Mouse (Mus musculus) fat pad, adult 2 months (tissue): ENCODE data around the gene Usp2.

Experiments
- DNase-seq: peaks from one replicate; pipeline ENCODE4 v3.0.0-alpha.2; 2011; ENCODE audit warnings: low read depth, low spot score; ENCODE audit errors: extremely low read depth

Usp2 gene

GRCm38 (mm10) chr9:44045884-44046272 lies 20.9 kb upstream of the Usp2 start:
- no peak for DNase-seq

DNA sequence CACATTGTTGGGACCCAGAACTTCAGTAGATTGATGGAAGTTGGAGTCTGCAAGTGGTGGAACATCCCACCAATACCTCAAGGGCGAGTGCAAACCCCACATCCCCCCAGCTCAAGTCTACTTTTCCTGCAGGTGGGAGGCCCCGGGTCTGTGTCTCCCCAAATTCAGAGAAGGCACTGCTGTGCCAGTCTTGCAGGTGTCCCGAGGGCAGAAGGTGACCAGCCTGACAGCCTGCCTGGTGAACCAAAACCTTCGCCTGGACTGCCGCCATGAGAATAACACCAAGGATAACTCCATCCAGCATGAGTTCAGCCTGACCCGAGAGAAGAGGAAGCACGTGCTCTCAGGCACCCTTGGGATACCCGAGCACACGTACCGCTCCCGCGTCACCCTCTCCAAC lies 20.4 kb upstream of the Usp2 start:
- DNase-seq = no peak

DNA sequence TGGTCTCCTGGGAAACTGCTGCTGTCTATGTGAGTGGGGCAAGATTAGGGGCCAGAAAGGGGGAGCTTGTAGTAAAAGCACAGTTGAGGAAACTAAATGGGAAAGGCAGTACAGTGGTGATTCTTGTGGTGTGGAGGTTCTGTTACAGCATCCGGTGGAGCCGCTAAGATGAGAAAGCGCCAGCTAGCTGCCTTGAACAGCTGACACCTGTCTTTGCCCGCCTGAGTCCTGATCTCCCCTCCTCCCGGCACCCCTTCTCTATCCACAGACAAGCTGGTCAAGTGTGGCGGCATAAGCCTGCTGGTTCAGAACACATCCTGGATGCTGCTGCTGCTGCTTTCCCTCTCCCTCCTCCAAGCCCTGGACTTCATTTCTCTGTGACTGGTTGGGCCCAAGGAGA lies 19.8 kb upstream of the Usp2 start:
- no peak for DNase-seq

- DNase-seq = no peak
Observed at GRCm38 (mm10) chr9:44047571-44048490, 19.0 kb upstream of the Usp2 start.

DNA sequence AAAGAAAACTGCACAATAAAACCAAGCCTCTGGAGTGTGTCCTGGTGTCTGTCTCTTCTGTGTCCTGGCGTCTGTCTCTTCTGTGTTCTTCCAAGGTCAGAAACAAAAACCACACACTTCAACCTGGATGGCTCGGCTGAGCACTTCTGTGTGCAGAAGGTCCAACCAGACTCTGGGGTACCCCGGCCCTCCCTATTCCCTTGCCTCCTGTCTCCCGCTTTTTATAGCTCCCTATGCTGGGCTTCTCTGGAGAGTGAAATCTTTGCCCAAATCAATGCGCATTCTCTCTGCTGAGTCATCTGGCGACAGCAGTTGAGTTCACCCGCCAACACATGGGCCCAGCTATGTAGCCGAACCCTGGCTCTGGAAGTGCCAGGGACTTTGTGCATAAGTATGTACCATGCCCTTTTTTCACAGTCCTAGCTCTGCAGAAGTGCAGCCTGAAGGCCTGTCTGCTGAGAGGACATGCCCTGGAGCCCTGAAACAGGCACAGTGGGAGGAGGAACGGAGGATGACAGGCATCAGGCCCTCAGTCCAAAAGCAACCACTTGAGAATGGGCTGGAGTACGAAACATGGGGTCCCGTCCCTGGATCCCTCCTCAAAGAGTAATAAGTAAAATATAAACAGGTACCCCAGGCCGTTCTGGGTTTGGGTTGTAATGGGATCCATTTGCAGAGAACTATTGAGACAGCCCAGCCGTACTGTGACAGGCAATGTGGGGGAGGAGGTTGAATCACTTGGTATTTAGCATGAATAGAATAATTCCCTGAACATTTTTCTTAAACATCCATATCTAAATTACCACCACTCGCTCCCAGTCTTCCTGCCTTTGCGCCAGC lies 18.1 kb upstream of the Usp2 start:
- DNase-seq = no peak

- DNase-seq = no peak
Observed at GRCm38 (mm10) chr9:44049381-44050165, 17.2 kb upstream of the Usp2 start.

- no peak for DNase-seq
Observed at GRCm38 (mm10) chr9:44052855-44053254, 14.0 kb upstream of the Usp2 start.

DNA sequence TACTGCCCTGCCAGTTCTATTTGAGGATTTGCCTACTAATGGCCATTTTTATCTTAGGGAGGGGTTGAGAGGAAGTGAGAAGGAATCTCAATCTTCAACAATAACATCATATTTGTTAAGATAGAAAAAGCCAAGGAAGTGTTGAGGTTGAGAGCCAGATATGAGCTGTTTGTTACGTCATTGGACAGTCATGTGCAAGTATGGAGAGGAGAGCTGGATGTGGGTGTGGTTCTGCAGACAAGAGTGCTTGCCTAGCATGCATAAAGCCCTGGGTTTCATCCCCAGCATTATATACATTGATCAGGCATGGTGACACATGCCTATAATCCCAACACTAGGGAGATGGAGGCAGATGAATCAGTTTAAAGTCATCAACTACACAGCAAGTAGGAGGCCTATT lies 12.9 kb upstream of the Usp2 start:
- no peak for DNase-seq

- DNase-seq = no peak
Observed at GRCm38 (mm10) chr9:44058606-44059005, 8.2 kb upstream of the Usp2 start.

DNA sequence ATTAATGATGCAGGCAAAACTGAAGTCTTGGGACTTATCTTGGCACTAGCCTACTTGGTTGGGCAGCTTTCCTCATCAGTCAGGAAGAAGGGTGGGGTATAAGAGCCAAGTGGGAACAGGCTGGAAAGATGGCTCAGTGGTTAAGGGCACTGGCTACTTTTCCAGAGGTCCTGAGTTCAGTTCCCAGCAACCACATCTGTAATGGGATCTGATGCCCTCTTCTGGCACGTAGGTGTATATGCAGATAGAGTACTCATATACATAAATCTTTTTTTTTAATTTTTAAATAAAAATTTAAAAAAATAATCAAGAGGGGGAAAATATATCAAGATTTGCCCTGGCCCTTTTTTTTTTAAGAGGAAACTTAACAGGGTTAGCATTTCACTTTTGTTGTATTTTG lies 1.6 kb upstream of the Usp2 start:
- DNase-seq = no peak

DNA sequence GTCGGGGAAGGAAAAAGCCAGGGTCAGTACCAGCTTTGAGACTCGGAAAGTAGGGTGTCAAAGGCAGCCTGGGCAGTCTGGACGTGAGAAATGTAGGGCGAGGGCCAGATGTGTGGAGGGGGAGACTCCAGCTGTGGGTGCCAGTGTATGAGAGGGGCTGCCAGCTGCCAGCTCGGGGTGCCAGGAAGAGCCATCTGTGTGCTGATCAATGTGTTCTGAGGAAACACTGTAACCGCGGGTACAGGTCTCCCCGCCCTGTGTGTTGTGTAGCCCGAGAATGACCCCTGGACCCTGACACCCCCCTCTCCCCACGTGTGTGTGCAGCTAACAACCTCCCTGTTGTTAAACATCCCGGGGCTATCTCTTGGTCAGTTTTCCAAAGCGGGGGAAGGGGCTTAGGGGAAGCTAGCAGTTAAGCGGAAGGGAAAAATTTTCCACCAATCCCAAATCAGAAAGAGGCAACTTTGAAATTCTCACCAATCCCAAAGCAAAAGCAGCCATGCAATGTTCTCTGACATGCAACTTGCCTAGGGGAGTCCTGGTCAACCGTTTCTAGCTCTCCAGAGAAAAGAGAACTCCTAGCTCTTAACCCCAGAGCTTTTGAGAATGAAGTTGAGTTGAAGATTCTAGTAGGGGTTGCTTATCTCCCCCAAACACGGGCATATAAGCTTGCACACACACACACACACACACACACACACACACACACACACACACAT lies 579 bp downstream of the Usp2 start:
- no peak for DNase-seq

DNA sequence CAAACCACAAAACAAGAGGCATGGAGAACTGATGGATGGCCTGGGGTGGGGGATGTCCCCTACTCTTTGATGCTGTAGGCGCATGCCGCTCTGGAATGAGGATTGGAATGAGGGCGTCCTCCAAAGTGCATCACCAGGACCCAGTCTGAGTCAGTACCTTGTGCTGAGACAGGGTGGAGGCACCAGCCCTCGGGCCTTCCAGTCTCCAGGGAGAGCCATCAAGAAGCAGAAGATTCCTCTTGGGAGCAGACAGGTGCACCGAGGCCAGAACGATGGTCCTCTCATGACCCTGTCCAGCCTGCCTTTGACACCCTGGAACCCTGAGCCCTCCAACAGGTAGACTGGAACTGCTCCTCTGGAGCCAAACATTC lies 1.1 kb downstream of the Usp2 start:
- no peak for DNase-seq

GRCm38 (mm10) chr9:44069252-44069651 lies 2.4 kb downstream of the Usp2 start:
- no peak for DNase-seq

DNA sequence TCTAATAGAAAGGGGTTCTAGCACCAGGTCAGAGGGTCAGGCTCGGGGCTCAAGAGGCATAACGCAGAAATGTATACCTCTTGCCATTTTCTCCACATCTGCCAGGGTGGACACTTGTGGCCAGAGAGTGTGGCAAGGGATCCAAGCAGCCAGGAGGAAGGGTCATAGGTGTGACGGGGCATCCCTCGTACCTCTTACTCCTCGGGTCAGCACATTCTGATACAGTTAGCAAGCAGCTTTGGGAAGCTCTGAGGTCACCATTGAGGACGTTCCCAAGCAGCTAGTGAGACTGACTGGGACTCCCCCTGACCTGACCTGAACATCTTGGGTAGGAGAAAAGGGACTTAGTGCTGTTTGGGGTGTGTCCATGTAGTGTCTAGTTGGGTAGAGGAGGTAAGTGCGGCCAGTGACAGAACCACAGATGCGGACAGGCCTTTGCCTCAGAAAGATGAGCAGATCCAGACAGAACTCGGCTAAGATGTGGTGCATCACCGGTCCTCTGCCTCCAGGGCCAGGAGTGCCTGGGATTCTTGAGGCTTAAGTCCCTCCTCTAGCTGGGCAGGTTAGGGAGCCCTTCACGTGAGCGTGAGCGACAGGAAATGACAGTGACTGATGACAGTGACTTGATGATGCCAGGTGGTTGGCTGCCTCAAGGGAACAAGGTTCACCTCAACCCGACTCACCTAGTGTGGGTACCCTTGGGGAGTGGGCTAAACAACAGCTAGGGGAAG lies 3.5 kb downstream of the Usp2 start:
- no peak for DNase-seq

DNA sequence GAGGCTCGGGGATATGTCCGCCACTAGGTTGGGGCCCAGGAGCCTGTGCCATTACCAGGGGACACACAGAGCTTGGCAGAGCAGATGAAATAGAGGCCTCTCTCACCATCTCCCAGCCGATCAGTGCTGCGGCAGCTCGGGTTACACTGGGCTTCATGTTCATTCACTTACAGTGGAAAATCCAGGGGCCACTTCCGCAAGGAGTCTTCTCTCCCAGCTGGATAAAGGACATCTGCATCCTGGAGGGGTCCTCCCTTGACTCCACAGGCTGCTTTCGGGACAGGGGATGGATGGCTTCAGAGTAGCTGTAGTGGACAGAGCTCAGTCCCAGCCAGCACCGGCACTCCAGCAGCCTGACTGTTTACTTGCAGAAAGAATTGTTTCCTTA lies 4.0 kb downstream of the Usp2 start:
- DNase-seq = no peak

DNA sequence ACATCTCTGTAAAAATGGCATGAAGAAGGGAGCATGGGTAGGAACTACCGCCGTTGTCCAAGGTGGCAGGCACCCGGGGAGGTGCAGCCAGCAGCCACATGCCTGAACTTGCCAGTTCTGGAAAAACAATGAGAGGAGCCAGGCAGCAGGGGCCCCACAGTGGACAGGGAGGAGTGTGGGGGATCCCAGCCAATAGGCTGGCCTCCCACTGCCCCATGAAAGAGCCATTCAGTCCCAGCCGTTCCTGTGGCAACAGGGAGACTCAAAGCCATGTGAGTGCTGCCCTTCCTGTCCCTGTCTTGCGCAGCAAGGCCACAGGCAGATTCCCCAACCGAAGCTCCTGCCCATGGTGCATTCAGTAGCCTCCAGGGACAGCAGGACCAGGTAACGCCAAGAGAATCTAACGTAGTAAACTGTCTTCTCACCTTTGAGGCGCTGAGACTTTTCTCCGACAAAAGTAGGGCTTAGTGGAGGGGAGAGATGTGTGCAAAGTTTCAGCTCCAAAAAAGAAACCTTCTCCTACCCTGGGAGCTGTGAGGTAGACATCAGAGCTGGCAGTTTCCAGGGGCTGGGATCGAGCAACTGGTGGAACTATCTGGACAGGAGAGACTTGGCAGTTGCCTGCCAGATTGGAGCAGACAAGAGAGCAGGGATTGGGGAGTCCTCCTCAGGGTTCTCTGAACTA lies 5.2 kb downstream of the Usp2 start:
- DNase-seq = no peak

DNA sequence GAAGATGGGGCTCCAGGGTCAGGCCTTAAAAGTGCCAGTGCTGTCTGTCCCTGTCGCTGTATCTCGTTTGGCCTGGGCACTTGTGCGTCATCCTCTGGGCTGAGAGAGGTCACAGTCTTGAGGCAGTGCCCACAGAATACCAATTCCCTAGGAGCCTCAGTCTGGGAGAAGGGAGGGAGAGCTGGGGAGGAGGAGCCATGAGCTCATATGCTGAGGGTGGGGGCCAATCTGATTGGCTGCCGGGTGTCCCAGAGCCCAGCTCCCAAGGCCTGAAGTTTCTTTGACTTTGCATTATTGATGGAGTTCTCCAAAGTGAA lies 5.7 kb downstream of the Usp2 start:
- DNase-seq = no peak

DNA sequence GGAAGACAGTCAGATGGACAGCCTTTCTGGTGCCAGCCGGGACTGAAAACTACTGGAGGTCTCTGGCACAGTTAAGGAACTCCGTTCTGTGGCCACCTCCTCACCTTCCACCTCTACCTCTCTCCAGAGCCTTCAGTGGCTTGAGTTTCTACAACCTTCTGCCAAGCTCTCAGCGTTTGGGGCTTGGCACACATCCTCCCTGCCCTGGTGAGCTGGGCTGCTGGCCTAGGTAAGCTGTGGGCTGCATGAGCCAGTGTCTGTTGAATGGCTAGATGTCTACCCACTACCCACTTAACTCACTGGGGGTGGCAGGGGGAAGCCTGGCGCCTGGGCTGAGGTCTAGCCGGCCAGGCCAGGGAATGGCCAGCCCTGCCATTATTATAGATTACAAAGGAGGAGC lies 6.3 kb downstream of the Usp2 start:
- no peak for DNase-seq

GRCm38 (mm10) chr9:44074395-44075275 lies 7.8 kb downstream of the Usp2 start:
- no peak for DNase-seq
